Mouse (Mus musculus) left cerebral cortex, postnatal 25 days (tissue): ENCODE results near the gene Henmt1. TPM values are rescaled to one million over a fixed set of nuclear protein-coding genes. Genes with fewer than 3 reads are reported as not detected.
A peak's percentile ranks its signal among the peaks of the same experiment; 100 is the strongest.

Experiments used
- DNase-seq, 2 experiments: peaks; one replicate each; pipeline ENCODE4 v3.0.0; 2022; ENCODE audit warnings: low spot score in 2 of 2, mixed read lengths in 1 of 2
- intact Hi-C: fragments of 180-260 bp; cut with DNase I; formaldehyde crosslinking; loops from one replicate; pipeline ENCODE4 v1.15.1; 2025
- total RNA-seq, 2 experiments: library from RNA; stranded (reverse); gene quantifications; 2 replicates each; pipeline ENCODE4 v1.2.3; 2021

Gene Henmt1
- total RNA-seq, 2 experiments from 2014 or later: 3.1 to 4.4 TPM

- DNase-seq: no peak
- intact Hi-C loops: no loop called here
Measured at GRCm38 (mm10) chr3:108926308-108926707, 13.4 kb upstream of the Henmt1 start.

DNA sequence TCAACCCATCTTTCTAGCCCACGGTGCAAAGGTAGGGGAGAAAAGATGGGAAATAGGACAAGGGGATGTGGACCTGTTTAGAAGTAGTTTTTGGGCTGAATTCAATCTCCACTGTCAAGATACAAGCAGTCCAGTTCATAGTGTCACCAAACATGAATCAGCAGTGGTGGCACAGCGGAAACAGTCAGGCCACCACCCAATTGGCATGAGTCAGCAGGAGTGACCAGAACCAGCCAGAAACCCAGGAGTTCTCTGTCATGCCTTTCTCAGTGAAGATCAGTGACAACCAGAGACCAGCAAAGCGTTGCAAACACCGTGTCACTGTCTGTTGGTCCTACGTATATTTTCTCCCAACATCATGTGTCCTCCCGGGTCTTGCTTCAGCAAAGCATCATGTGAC, 6.1 kb upstream of the Henmt1 start:
- intact Hi-C loops: no loop called here
- DNase-seq: no peak

DNA sequence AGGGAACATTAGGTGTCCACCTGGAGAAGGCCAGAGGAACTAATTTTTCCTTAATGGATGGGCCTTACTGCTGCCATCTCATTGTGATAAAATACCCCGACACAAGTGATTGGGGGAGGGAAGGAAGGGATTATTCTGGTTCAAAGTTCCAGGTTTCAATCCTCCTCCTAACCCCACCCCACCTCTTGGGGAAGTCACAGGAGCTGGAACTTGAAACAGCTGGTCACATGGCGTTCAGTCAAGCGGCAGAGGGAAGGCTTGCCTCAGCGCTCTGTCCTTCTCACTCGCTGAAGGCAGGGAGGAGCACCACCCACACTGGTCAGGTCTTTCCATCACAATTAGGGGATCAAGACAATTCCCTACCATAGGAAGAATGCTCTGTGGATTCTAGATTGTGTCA, 982 bp upstream of the Henmt1 start:
- no peak for DNase-seq
- intact Hi-C loops: no loop called here

- DNase-seq: no peak
- intact Hi-C loops: no loop called here
Measured at GRCm38 (mm10) chr3:108940001-108940633, 444 bp downstream of the Henmt1 start, which contains the start of gene Gm9857. Gene Gm9857 (minus strand): TSS chr3:108940445.

DNA sequence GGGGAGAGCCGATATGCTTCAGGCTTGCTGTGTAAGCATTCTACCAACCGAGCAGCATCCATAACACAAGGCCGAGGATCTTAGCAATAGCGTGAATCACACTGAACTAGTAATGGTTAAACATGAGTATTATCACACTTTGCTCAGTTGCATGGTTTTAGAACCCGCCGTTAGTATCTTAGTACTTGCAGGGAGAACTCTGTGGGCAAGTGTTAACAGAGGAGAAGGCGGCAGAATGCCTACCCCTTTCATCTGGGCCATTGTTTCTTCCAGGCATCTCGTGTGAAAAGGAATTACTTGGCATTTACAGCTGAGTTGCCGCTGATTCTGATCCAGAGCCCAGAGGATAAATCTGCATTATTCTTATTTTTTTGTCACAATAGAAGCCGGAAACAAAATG, 1.3 kb downstream of the Henmt1 start:
- no peak for DNase-seq
- intact Hi-C loops: no loop called here

DNA sequence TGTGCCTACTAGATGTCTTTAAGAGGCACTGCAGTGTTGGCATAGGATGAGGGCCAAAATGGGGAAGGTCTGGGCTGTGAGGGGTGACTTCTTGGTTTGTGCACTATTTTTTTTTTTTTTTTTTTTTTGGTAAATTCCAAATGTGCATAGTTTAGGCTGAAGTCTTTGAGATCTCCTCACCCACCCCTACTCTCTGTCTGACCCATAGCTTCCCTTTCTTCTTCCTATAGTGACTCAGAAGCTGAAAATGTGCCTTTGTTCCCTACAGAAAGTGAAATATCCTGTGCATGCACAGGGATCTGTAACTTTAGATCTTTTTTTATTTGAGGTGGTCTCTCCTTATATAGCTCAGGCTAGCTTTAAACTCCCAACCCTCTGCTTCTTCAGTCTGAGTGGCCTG, 18.3 kb downstream of the Henmt1 start:
- no peak for DNase-seq
- intact Hi-C loops: no loop called here

DNA sequence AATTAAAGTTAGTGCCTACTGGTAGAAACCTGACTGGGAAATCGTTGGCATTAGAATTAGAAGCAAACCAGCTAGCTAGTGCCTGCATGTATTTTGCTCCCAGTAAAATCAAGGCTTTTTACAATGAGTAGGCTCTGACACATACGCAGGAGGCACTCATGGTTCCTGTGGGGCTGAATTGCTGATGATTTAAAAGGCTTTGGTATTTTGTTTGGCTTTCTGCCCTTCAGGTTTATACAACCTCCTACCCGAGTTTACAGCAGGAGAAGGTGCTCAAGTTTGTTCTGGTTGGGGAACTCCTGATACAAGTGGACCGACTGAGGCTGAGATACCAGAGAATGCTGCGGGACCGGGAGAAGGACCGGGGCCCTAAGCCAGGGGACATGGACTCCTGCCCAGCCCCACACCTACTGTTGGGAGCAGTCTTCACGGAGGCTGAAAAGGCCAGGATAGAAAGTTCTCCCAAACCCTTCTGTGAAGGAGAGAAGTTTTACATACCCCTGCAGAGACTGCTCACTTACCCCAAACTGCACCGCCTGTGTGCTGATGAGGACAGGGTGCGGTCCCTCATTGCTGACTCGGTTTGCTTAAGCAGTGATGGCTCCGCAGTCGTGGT, 20.1 kb downstream of the Henmt1 start:
- DNase-seq: no peak
- intact Hi-C loops: loop anchor here (5.0 kb wide), 2 partner anchors 47 to 103 kb away; partner anchors contain the start of gene Prpf38b

DNA sequence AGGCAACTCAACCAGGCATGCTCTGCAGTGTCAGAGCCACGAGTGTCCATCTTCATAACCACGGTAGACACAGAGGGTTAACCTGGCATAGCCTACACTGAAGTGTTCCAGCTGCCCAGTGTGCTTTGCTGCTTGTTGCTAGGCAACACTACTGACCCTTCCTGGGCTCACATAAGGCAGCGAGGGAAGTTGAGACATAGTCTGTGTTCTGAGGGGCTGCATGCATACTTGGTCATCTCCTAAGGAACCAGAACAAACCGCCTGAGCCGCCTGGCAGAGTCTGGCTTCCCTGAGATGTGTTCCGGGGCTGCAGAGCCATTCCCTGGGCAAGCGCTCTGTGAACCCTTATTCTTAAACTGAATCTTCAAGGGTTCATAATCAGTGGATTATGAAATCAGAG, 21.6 kb downstream of the Henmt1 start:
- intact Hi-C loops: loop anchor here (5.0 kb wide), 2 partner anchors 49 to 101 kb away; partner anchors contain the start of gene Prpf38b
- DNase-seq: no peak

DNA sequence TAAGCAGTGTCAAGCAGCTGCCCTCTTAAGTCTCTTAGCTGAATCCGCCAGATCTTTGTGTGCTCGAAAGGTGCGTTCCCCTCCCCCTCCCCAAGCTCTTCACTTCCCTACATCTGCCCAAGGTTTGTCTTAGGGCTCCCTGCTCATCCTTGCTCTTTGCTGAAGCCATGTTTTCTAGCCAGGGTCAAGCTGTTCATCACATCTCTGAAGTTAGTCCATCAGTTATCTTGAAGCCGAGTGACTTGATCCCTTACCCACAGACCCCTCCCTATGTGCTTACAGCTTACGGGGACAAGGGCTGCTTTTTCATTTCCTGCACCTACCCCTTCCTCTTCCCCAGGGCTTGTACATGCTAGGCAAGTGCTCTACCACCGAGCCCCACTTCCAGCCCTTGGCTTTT, 22.0 kb downstream of the Henmt1 start:
- intact Hi-C loops: loop anchor here (5.0 kb wide), 2 partner anchors 49 to 101 kb away; partner anchors contain the start of gene Prpf38b

DNA sequence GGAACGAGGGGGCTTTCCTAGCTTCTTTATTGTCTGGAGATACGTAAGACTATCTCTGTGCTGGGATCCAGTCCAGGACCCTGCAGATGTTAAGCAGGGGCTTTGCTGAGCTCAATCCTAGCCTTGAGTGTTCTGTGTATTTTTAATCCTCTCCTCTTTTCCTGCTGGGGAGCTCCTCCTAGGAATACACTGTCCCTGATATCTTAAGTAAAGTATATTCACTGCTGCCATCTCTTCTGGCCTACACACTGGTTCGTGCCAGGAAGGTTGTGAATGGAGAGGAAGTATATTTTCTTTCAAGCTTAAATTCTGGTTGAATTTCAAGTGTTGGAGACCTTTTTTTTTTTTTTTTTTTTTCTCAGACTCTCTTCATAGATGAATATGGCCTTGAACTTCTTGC, 23.6 kb downstream of the Henmt1 start:
- peak in 1 of 2 experiments; percentile 58 for DNase-seq
- intact Hi-C loops: loop anchor here (5.0 kb wide), 2 partner anchors 51 to 99 kb away; partner anchors contain the start of gene Prpf38b

More for the DNA sequence above, 22.0 kb downstream of the Henmt1 start:
- DNase-seq: no peak

- intact Hi-C loops: loop anchor here (5.0 kb wide), 2 partner anchors 51 to 99 kb away; partner anchors contain the start of gene Prpf38b
- DNase-seq: no peak
Measured at GRCm38 (mm10) chr3:108963776-108964175, 24.1 kb downstream of the Henmt1 start.

- intact Hi-C loops: loop anchor here (5.0 kb wide), 2 partner anchors 52 to 98 kb away; partner anchors contain the start of gene Prpf38b
Measured at GRCm38 (mm10) chr3:108964361-108965044, 24.8 kb downstream of the Henmt1 start.

GRCm38 (mm10) chr3:108966051-108966450, 26.4 kb downstream of the Henmt1 start:
- intact Hi-C loops: no loop called here
- no peak for DNase-seq

More at GRCm38 (mm10) chr3:108964361-108965044, 24.8 kb downstream of the Henmt1 start:
- DNase-seq: no peak

- intact Hi-C loops: no loop called here
- no peak for DNase-seq
Measured at GRCm38 (mm10) chr3:108973980-108974660, 34.4 kb downstream of the Henmt1 start.

GRCm38 (mm10) chr3:108974920-108975485, 35.3 kb downstream of the Henmt1 start:
- intact Hi-C loops: no loop called here
- no peak for DNase-seq

DNA sequence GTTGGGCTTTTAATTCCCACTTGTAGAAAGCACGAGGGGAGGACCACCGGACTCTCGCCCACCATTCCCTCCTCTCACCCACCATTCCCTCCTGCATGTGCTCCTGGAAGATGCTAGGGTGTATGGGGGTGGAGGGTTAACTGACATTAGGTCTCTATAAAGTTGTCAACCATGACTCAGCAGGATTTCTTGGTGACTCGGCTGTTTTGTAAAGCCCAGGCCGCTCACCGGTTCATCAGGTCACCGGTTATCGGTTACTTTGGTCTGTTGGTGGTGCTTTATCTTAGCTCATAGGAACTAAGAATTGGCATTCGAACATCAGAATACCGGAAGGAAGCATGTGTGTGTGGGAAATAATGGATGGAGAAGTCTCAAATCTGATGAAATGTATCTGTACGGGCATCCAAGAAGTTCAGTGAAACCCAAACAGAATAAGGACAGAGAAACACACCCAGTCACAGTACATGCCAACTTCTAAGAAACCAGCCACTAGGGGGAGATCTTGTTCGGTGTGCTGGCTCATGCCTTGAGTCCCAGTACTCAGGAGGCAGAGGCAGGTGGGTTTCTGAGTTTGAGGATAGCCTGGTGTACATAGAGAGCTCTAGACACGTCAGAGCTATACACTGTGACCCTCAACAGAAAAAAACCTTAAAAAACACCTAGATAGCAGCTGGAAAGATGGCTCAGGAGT, 37.8 kb downstream of the Henmt1 start:
- DNase-seq: no peak
- intact Hi-C loops: no loop called here

DNA sequence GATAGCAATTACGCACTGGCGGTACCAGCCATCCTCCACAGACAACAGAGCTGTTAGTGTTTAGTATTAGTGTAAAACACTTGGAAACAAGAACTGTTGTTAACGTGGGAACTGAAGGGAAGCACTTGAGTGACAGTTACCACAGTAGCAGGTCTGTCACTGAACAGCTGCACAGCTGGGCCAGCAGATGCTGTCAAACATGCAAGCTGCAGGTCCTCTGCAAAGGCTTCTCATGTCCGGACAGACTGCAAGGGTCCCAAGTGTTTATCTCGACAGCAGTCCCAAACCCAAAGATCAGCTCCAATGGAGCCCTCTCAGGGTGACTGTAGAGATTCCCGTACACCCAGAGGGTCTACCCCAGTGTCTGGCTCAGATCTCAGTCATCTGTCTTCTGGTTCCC, 42.3 kb downstream of the Henmt1 start:
- intact Hi-C loops: no loop called here
- DNase-seq: no peak

DNA sequence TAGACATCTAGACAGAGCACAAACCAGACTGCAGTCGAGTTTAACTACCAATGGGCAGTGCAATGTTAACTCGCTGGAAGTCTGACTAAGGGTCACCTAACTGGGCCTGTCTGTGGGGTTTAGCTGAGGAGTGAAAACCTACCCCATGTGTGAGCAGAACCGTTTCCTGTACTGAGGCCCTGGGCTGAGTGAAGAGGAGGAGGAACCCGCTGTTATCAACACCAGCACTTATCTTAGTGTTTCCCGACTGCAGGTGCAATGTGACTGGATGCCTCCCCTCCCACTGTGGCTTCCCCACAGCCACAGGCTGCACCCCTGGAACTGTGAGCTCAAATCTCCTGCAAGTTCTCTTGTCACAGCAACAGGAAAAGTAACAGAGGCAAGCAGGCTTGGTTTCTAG, 44.3 kb downstream of the Henmt1 start:
- DNase-seq: no peak
- intact Hi-C loops: no loop called here

DNA sequence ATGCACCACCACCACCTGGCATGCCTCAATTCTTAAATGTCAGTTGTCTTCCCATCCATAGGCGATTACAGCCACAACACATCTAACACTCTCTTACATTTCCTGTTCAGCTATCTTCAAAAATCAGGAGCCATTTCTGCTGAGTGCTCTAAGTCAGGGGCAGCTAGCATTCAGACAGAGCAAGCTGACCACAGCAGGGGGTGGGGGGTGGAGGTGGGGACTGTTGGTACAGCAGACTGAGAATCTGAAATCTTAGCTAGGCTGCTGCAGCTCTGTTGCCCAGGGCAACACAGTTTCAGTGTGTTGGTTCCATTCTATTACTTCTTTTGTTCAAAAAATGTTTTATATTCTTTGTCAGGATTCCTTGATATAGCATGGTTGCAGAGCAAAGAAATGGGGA, 46.9 kb downstream of the Henmt1 start:
- intact Hi-C loops: no loop called here

More for the DNA sequence above, 46.9 kb downstream of the Henmt1 start:
- no peak for DNase-seq
